Mouse (Mus musculus): ENCODE results near the gene Selenov. TPM values are rescaled to one million over a fixed set of nuclear protein-coding genes. Genes with fewer than 3 reads are reported as not detected.

Selenov gene
- 0.15 TPM in 1 of 2 replicates, not detected in the other for polyA plus RNA-seq (2014; fragmentation: Nextera tagmentation; extraction: Ambion mirVana)

DNA sequence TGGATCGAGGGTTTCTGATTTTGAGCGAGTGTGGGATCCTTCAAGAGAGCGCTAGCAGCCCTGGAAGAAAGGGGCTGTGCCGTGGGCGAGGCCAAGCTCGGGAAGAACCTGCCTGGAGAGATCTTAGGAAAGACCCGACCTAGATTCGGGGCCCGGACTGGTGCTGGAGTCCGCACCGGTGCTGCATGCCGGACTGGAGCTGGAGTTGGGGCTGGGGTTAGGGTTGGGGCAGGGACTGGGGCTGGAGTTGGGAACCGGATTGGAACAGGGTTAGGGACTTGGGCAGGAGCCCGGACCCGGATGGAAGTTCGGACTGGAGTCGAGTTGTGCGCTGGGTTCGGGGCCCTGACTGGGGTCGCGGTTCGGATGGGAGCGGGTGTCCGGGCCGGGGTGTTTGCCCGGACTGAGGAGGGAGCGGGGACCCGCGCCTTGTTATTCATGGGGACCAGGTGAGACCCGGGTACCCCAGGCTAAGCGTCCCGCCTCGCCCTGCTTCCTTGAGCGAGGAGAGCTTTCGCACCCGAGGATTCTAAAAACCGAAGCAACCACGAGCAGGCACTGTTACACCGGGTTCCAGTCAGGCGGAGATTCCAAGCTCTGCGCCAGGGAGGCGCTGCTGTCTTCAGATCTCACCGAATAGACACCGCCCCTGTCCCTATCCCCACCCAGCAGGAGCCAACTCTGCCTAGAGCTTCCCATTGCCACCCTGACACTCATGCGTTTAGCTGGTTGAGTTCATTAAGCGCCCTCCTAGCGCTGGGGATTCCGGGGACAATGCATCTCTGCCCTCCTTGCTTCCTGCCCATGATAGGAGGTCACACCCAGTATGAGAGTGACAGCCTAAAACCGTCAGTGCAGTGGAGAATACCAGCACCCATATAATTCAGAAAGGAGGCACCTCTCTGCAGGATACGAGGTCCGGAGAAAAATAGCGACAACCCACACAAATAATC lies at the start of gene Selenov:
Selenov (minus strand) TSS at position 549 of the 953 bp plus-strand sequence.
- Histone ChIP-seq H3K4me3 (ENCODE audit: low read depth, low read length) (peak within 1 kb of the TSS; percentile 19), H3K9ac (peak within 1 kb of the TSS; percentile 0; the same call in 1 of the 2 replicates), H3K4me2 (peak within 1 kb of the TSS; percentile 57), H3K27ac (ENCODE audit: low read depth) (no peak within 1 kb of the TSS), H3K27me3 (ENCODE audit: insufficient read depth, low read length) (peaks cover 69% of the 10 kb centered on the region), H3K4me1 (ENCODE audit: insufficient read depth) (no peaks in the 10 kb centered on the region), H3K9me3 (ENCODE audit: low read depth, low read length) (no peaks in the 10 kb centered on the region), H3K36me3 (ENCODE audit: insufficient read depth) (no peaks in the 10 kb centered on the region)
- peak; percentile 61 for DNase-seq
- TF ChIP-seq CTCF (IDR thresholded peaks at IDR 0.05; ENCODE audit: low read depth): peak; percentile 20; the same call in 1 of the 2 replicates
- peak; percentile 58 for ATAC-seq (ENCODE audit: insufficient read depth)
- whole genome bisulfite sequencing: under 1% methylated on average over 52 of the region's 52 CpGs

DNA sequence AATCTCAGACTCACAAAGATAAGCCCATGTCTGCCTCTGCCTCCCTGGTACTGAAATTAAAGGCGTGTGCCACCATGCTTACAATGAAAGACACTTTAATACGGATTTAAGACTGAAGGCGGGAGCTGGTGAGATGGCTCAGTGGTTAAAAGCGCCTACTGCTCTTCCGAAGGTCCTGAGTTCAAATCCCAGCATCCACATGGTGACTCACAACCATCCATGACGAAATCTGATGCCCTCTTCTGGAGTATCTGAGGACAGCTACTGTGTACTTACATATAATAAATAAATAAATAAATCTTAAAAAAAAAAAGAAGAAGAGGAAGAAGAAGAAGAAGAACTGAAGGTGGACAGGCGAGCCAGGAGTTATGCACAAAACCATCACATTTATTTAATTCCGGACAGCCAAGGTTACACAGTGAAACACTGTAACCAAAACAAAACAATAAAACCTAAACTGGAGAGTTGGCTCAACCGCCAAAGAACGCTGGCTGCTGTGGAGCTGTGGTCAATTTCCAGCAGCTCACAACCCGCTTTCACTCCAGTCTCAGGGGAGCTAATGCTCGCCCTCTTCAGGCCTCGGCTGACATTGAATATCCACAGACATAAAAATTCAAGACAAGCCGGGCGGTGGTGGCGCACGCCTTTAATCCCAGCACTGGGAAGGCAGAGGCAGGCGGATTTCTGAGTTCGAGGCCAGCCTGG lies 48.4 kb upstream of the Selenov start:
- Histone ChIP-seq H3K4me2 (peak overlapping the region; percentile 93), H3K36me3 (ENCODE audit: insufficient read depth) (peaks cover 9% of the 10 kb centered on the region), H3K9ac (peak overlapping the region; percentile 92), H3K4me3 (ENCODE audit: low read depth, low read length) (peak overlapping the region; percentile 80), H3K4me1 (ENCODE audit: insufficient read depth) (no peaks in the 10 kb centered on the region), H3K27me3 (ENCODE audit: insufficient read depth, low read length) (no peaks in the 10 kb centered on the region), H3K9me3 (ENCODE audit: low read depth, low read length) (no peaks in the 10 kb centered on the region), H3K27ac (ENCODE audit: low read depth) (peak overlapping the region; percentile 89)
- TF ChIP-seq CTCF (IDR thresholded peaks at IDR 0.05; ENCODE audit: low read depth): peak; percentile 35
- 77% methylated on average over 19 of the region's 19 CpGs for WGBS
- DNase-seq: peak; percentile 63
- peak; percentile 20 for ATAC-seq (ENCODE audit: insufficient read depth)

DNA sequence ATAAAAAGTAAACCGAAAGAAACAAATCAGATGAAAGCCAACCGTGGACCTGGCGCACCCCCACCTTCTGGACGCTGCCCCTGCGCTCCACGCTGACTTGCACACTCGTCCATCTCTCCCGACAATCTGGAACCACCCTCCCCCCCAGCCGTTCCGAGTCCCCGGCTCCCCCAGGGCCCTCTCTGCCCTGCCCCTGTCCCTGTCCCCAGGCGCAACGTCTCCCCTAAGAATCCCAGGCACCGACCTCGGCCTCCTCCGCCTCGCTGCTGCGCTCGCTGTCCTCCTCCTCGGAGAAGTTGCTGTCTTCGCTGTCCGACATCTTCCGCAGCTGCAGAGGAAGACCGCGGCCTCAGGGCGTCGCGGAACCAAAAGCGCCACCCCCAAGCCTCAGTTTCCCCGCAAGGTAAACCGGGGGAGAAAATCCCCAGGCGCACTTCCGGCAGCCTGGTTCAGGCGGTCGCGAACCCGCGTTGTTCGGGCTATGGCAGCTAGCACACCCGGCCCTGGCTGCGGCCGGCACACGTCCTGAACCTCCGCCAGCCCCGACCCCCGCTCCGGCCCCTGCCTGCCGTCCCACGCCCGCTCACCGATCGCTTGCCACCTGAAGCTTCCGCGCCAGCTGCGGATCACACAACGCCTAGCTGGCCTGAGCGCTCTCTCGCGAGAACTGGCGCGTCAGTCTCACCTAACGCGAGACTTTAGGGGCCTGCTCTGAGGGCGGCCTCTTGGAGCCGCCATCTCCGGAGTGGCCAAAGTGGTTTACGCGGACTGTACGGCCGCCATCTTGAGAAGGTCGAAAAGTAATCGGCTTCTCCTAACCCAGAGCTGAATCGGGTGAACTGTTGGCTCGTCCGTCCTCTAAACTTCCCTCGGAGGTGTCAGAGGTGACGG lies 47.4 kb upstream of the Selenov start, which contains the start of gene Supt5:
Supt5 (minus strand) TSS at position 639 of the 891 bp plus-strand sequence.
- no peak for TF ChIP-seq CTCF (IDR thresholded peaks at IDR 0.05; ENCODE audit: low read depth)
- H3K9me3 ChIP-seq (ENCODE audit: low read depth, low read length): no peaks in the 10 kb centered on the region
- H3K27me3 ChIP-seq (ENCODE audit: insufficient read depth, low read length): no peaks in the 10 kb centered on the region
- ATAC-seq (ENCODE audit: insufficient read depth) (peak; percentile 99), DNase-seq (peak; percentile 100)
- no peaks in the 10 kb centered on the region for H3K4me1 ChIP-seq (ENCODE audit: insufficient read depth)
- peaks cover 9% of the 10 kb centered on the region for H3K36me3 ChIP-seq (ENCODE audit: insufficient read depth)
- H3K4me3 ChIP-seq (ENCODE audit: low read depth, low read length): peak within 1 kb of the TSS; percentile 80
- WGBS: under 1% methylated on average over 77 of the region's 77 CpGs
- peak within 1 kb of the TSS; percentile 89 for H3K27ac ChIP-seq (ENCODE audit: low read depth)
- peak within 1 kb of the TSS; percentile 93 for H3K4me2 ChIP-seq
- peak within 1 kb of the TSS; percentile 92 for H3K9ac ChIP-seq

DNA sequence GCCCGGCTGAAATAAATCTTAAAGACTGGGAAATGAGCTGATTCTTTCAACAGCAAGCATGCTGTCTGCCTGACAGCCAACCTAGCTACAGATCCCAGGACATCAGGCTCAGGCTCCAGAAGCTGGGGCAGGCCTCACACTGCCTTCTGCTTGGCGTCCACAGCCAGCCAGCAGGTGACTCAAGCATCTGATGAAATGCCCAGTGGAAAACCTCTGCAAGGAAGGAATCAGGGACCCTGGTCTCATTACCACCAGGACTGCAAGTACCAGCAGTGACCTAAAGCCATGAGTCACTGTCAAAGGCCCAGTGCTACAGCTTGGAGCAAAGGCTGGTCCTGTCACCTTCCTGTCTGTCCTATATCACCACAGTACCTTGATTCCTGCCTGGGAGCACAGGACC lies 44.5 kb upstream of the Selenov start:
- no peak for DNase-seq
- ATAC-seq (ENCODE audit: insufficient read depth): no peak
- 90% methylated on average over 2 of the region's 2 CpGs for WGBS
- Histone ChIP-seq H3K9me3 (ENCODE audit: low read depth, low read length) (no peaks in the 10 kb centered on the region), H3K4me3 (ENCODE audit: low read depth, low read length) (no peak overlapping the region), H3K36me3 (ENCODE audit: insufficient read depth) (peaks cover 21% of the 10 kb centered on the region), H3K4me1 (ENCODE audit: insufficient read depth) (no peaks in the 10 kb centered on the region), H3K4me2 (no peak overlapping the region), H3K27me3 (ENCODE audit: insufficient read depth, low read length) (no peaks in the 10 kb centered on the region), H3K27ac (ENCODE audit: low read depth) (no peak overlapping the region), H3K9ac (no peak overlapping the region)
- no peak for TF ChIP-seq CTCF (IDR thresholded peaks at IDR 0.05; ENCODE audit: low read depth)

DNA sequence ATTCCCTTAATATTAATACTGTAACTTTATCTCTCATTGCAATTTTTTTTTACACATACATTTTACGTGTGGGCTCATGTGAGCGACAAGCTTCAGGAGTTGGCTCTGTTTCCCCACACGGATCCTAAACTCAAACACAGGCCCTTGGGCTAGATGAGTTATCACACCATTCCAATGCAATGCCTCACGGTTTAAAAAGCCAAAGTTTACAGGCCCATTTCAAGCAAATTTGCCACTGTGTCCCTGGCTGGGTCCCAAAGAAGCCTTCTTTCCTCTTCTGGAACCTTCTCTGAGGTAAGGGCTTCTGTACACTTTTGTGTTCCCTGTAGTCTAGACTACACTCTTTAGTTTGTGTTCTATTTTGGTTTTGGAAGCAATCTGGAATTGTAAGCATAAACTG lies 43.5 kb upstream of the Selenov start:
- Histone ChIP-seq H3K27me3 (ENCODE audit: insufficient read depth, low read length) (no peaks in the 10 kb centered on the region), H3K36me3 (ENCODE audit: insufficient read depth) (peaks cover 30% of the 10 kb centered on the region), H3K9me3 (ENCODE audit: low read depth, low read length) (no peaks in the 10 kb centered on the region), H3K4me1 (ENCODE audit: insufficient read depth) (no peaks in the 10 kb centered on the region), H3K4me3 (ENCODE audit: low read depth, low read length) (no peak overlapping the region), H3K4me2 (no peak overlapping the region), H3K27ac (ENCODE audit: low read depth) (no peak overlapping the region), H3K9ac (peak overlapping the region; percentile 15; the same call in 1 of the 2 replicates)
- 85% methylated on average over 4 of the region's 4 CpGs for WGBS
- DNase-seq (no peak), ATAC-seq (ENCODE audit: insufficient read depth) (no peak)
- TF ChIP-seq CTCF (IDR thresholded peaks at IDR 0.05; ENCODE audit: low read depth): no peak

DNA sequence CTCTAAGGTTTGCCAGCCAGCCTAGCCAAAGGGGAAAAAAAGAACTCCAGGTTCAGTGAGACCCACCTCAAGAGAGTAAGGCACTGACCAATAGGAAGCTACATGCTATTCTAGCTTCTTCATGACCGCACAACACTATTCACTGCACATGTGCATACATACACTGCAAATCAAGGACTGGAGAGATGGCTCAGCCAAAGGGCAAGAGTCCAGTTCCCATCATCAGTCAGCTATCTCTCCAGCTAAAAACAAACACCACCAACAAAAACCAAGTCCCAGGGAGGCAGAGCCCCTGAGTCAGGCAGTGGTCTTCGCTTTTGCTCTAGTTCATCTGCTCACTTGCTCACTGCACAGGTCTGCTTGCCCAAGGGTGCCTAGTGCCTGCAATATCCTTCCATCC lies 37.3 kb upstream of the Selenov start:
- peaks cover 84% of the 10 kb centered on the region for H3K36me3 ChIP-seq (ENCODE audit: insufficient read depth)
- H3K4me3 ChIP-seq (ENCODE audit: low read depth, low read length): no peak overlapping the region
- no peaks in the 10 kb centered on the region for H3K9me3 ChIP-seq (ENCODE audit: low read depth, low read length)
- no peak for ATAC-seq (ENCODE audit: insufficient read depth)
- no peaks in the 10 kb centered on the region for H3K27me3 ChIP-seq (ENCODE audit: insufficient read depth, low read length)
- no peak overlapping the region for H3K27ac ChIP-seq (ENCODE audit: low read depth)
- H3K4me1 ChIP-seq (ENCODE audit: insufficient read depth): no peaks in the 10 kb centered on the region
- TF ChIP-seq CTCF (IDR thresholded peaks at IDR 0.05; ENCODE audit: low read depth): no peak
- H3K9ac ChIP-seq: no peak overlapping the region
- WGBS: 100% methylated on average over 2 of the region's 2 CpGs
- no peak for DNase-seq
- H3K4me2 ChIP-seq: no peak overlapping the region
